Mouse (Mus musculus) adrenal gland, adult 8-10 months (tissue): ENCODE data around the gene Lrrc19. TPM values are rescaled to one million over a fixed set of nuclear protein-coding genes. Genes with fewer than 3 reads are reported as not detected.
"Not testable (repeated sequence)": the region's sequence is repeated elsewhere in the genome, so short reads cannot be mapped to it uniquely, and the experiment has no call there.

ENCODE experiments used
- DNase-seq: peaks from one replicate; pipeline ENCODE4 v3.0.0; 2022
- total RNA-seq, 4 experiments: library from RNA; stranded (reverse); gene quantifications; 2 replicates each; pipeline ENCODE4 v1.2.4; 2022

Lrrc19 gene
- total RNA-seq, result not detected

- no peak for DNase-seq
Measured at GRCm38 (mm10) chr4:94649920-94650319, at the start of gene Lrrc19. Lrrc19 (minus strand) TSS chr4:94650144.

- no peak for DNase-seq
Measured at GRCm38 (mm10) chr4:94696368-94696767, 46.4 kb upstream of the Lrrc19 start.

- no peak for DNase-seq
Measured at GRCm38 (mm10) chr4:94692175-94692574, 42.2 kb upstream of the Lrrc19 start.

- no peak for DNase-seq
Measured at GRCm38 (mm10) chr4:94691078-94691477, 41.1 kb upstream of the Lrrc19 start.

DNA sequence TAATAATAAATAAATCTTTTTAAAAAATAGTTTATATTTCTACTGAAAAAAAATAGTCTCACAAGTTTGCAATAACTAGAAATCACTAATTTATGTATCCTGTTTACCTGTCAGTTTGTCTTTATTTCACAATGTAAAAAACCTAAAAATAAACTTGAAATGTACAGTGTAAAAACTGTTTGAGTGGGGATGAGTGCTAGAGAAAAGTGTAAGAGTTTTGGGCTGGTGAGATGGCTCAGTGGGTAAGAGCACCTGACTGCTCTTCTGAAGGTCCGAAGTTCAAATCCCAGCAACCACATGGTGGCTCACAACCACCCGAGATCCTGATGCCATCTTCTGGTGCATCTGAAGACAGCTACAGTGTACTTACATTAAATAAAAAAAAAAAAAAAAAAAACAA is 39.9 kb upstream of the Lrrc19 start:
- DNase-seq, result not testable (repeated sequence)

DNA sequence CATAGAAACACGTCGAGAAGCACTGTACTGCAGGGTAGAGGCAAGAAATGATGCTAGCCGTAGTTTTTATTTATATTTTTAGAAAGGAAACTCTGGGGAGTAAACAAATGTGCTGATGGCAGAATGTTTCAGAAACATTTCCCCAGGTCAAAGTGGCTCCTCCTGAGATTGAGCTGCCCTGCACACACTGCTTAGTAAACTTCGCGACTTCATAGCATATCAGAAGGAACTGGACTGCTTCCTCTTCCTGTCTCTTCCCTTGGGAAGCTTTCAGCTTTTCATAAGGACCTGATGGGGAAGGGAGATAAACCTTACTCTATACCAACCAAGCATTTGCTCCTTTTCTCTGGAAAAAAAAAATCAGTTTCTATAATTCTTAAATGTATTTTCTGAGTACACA is 33.4 kb upstream of the Lrrc19 start:
- DNase-seq, result no peak

GRCm38 (mm10) chr4:94682029-94682428 is 32.1 kb upstream of the Lrrc19 start:
- DNase-seq, result no peak

DNA sequence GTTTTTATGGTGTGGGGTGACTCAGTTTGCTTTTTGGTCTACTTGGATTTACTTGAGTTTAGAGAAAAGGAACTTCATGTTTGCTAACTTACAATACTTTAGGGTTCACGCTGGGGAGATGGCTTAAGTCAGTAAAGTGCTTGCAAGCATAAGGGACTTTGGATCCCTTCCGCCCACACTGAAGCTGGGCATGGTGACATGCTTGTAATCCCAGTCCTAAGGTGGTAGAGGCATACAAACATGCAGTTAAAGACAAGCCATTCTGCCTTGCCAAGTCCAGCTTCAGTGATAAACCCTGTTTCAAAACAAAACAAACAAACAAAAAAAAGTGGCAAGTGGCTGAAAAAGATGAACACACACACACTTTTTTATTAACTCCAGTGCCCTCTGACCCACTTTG is 31.2 kb upstream of the Lrrc19 start:
- no peak for DNase-seq

- DNase-seq, result no peak
Measured at GRCm38 (mm10) chr4:94680662-94681061, 30.7 kb upstream of the Lrrc19 start.

GRCm38 (mm10) chr4:94669718-94670117 is 19.8 kb upstream of the Lrrc19 start:
- DNase-seq, result no peak

- not testable (repeated sequence) for DNase-seq
Measured at GRCm38 (mm10) chr4:94650426-94651175, 657 bp upstream of the Lrrc19 start.

DNA sequence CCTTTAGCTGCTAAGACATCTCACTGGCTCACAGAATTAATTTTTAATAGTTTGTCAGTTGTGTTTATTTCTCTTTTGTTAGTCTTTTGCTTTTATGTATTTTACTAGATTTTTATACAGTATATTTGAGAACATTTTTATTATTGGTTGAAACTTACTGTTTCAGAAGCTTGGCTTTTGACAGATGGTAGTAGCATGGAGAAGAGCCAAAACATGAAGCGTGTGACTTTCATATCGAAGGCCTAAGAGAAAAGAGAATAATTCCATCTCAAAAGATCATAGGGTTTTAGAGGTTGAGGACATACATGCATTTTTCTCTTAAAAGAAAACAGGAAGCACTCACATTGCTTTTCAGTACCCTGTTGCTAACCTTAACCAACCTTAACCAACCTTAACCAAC is 6.8 kb downstream of the Lrrc19 start:
- DNase-seq, result no peak

DNA sequence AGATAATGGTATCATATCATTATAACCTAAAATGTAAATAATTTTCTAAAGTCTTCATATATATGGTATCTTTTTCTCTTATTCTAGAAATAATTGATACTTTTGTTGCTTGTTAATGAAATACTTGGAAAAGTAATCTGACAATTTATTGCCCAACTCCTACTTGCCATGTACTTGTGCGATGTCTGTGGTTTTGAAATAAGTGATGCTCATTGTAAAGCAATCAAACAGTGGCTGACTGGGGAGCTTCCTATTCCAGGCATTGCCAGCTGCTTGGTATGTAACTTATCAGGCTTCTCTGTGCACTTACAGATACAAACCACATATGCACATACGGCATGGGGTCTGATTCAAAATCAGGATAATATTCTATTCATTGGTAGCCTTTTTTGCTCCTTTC is 29.9 kb downstream of the Lrrc19 start:
- no peak for DNase-seq

DNA sequence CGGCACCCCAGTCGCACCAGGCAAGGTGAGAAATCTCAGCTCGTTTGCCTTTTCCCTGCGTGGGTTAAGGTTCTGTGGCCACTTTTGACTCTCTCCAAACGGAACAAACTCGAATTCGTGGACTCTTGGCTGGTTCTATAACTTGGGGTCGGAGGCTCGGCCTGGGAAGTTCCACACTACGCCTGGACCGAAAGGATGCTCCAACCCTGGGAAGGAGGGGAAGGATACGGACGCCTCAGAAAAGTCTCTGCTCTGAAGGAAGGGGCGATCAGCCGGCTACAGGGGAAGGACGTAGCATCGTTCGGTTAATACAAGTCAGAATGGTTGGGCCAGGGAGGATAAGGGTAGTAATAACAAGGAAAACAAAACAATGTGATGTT is 35.3 kb downstream of the Lrrc19 start:
- no peak for DNase-seq

GRCm38 (mm10) chr4:94613972-94614626 is 35.8 kb downstream of the Lrrc19 start, which contains the start of gene Ift74:
Ift74 (plus strand) TSS chr4:94614491.
- peak; percentile 92 for DNase-seq

DNA sequence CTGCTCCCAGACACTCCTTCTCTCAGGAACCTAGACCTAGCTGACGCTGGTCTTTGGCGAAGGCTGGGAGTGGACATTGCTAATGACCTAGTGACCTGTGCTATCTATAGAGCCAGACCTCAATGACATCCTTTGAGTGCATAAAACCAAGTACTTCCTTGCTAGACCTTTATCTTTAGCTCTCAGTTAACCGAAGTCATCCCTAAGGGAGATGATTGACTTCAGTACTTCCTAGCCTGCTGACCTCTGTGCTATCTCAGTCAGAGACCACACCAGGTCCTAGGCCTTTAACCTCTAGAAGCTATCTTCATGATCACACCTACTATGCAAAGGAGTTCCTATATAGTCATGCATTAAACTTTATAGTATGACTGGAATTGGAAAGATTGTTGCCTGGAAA is 39.6 kb downstream of the Lrrc19 start:
- no peak for DNase-seq

GRCm38 (mm10) chr4:94605591-94605990 is 44.4 kb downstream of the Lrrc19 start:
- no peak for DNase-seq

- no peak for DNase-seq
Measured at GRCm38 (mm10) chr4:94604452-94605019, 45.4 kb downstream of the Lrrc19 start.

GRCm38 (mm10) chr4:94603031-94603629 is 46.8 kb downstream of the Lrrc19 start, which contains the start of gene Plaa:
Plaa (minus strand) TSS chr4:94603244.
- peak; percentile 86 for DNase-seq

DNA sequence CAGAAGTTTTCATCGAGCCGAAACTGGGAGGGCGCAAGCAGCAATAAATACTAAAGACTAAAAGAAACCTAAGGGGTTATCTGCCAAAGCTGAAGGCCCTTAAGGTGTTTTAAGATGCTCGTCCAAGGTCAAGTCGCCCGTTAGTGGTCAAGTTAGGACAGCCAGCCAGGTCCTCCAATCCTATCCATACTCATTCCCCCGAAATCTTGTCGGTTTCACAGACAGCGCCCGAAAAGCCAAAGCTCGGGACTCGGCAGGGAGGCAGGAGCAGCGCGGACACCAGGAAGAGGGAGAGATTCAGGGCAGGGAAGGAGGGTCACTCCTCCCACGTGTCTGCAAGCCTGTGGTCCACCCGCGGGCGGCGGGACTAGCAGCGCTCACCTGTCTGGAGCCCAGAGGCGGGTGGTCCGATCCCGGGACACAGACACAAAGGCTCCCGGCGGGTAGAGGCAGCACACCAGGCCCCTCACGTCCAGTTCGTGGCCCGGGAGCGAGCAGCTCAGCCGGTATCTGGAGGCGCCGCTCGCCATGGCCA is 47.4 kb downstream of the Lrrc19 start:
- DNase-seq, result no peak

GRCm38 (mm10) chr4:94601395-94601794 is 48.5 kb downstream of the Lrrc19 start:
- DNase-seq, result no peak

- DNase-seq, result no peak
Measured at GRCm38 (mm10) chr4:94592709-94593108, 57.2 kb downstream of the Lrrc19 start.

DNA sequence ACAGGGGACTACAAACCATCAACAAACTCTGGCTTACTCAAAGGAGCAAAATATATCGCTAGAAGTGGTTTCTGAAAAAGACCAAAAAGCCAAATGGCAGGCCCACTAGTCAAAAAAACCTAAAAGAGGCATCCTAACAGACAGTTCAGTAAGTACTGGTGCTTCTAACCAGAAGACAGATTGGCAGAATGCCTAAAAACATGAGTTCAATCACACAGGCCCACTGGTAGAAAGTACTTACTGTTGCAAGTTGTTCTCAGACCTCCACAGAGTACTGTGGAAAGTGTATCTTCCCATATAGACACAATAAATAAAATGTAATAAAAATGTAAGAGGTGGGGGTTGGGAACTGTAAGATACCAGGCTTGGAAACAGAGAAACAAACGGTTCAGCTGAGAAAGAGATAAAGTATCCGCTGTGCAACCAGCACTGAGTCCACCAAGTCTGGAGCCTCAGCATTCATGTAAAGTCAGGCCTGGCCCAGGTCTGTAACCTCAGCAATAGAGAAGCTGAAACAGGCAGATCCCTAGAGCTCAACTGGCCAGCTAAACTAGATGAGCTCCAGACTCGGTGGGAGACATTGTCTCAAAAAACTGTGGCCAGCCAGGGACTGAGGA is 58.1 kb downstream of the Lrrc19 start:
- no peak for DNase-seq
